Mouse (Mus musculus): Measurements from ENCODE around the gene Nup62. TPM values are rescaled to one million over a fixed set of nuclear protein-coding genes. Genes with fewer than 3 reads are reported as not detected.

Gene Nup62
- polyA plus RNA-seq, 1 experiment, result 102 TPM

DNA sequence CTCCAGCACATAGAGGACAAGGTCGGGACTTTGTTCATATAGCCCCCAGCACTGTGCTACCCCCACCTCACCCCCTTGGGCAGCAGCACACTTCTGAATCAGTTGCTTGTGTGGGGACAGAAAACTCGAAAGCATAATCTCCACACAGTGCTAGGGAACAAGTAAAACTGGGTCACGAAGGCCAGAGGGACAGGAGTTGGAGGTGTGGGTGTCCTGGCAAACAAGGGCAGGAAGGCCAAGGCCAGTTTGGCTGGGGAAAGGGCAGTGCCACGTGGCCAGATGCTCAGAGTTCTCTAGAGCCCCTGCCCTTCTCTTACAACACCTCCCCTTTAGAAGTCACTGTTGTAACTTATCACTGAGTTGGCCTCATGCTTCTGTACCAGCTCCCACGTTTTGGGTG, 4.0 kb downstream of the Nup62 start:
- peaks cover 32% of the 10 kb centered on the region for H3K36me3 ChIP-seq (ENCODE audit: control insufficient read depth, insufficient read depth)
- TF ChIP-seq MYOG (IDR thresholded peaks at IDR 0.05; ENCODE audit: control insufficient read depth, extremely low read depth, insufficient read length) (no peak), USF1 (IDR thresholded peaks at IDR 0.05; ENCODE audit: low read depth) (peak; percentile 4), FOSL1 (IDR thresholded peaks at IDR 0.05; ENCODE audit: insufficient read depth, low read length, poor library complexity, severe bottlenecking) (no peak)
- no peaks in the 10 kb centered on the region for H3K27me3 ChIP-seq (ENCODE audit: control insufficient read depth, insufficient read depth, insufficient read length)
- H3K79me2 ChIP-seq (ENCODE audit: control insufficient read depth, insufficient read depth), result peaks cover 90% of the 10 kb centered on the region
- H3K4me3 ChIP-seq (ENCODE audit: insufficient read depth, poor library complexity, severe bottlenecking), result no peak overlapping the region
- H3ac ChIP-seq (ENCODE audit: control insufficient read depth, insufficient read length, low read depth), result no peak overlapping the region
- peaks cover 81% of the 10 kb centered on the region for H3K79me3 ChIP-seq (ENCODE audit: low read depth)

- peaks cover 88% of the 10 kb centered on the region for H3K79me3 ChIP-seq (ENCODE audit: low read depth)
- no peak for TF ChIP-seq MYOG (IDR thresholded peaks at IDR 0.05; ENCODE audit: control insufficient read depth, extremely low read depth, insufficient read length)
- TF ChIP-seq CEBPB (IDR thresholded peaks at IDR 0.05; ENCODE audit: low read depth), result no peak
- no peak for TF ChIP-seq CTCF (IDR thresholded peaks at IDR 0.05; ENCODE audit: control insufficient read depth, insufficient read depth, insufficient read length)
- no peak for TF ChIP-seq USF1 (IDR thresholded peaks at IDR 0.05; ENCODE audit: low read depth)
- TF ChIP-seq FOSL1 (IDR thresholded peaks at IDR 0.05; ENCODE audit: insufficient read depth, low read length, poor library complexity, severe bottlenecking), result no peak
- H3K79me2 ChIP-seq (ENCODE audit: control insufficient read depth, insufficient read depth), result peaks cover 92% of the 10 kb centered on the region
- H3K4me3 ChIP-seq (ENCODE audit: insufficient read depth, poor library complexity, severe bottlenecking), result no peak overlapping the region
- H3K27me3 ChIP-seq (ENCODE audit: control insufficient read depth, insufficient read depth, insufficient read length), result no peaks in the 10 kb centered on the region
- H3ac ChIP-seq (ENCODE audit: control insufficient read depth, insufficient read length, low read depth), result no peak overlapping the region
- peaks cover 37% of the 10 kb centered on the region for H3K36me3 ChIP-seq (ENCODE audit: control insufficient read depth, insufficient read depth)
Measured at GRCm38 (mm10) chr7:44820525-44820924, 4.6 kb downstream of the Nup62 start.

DNA sequence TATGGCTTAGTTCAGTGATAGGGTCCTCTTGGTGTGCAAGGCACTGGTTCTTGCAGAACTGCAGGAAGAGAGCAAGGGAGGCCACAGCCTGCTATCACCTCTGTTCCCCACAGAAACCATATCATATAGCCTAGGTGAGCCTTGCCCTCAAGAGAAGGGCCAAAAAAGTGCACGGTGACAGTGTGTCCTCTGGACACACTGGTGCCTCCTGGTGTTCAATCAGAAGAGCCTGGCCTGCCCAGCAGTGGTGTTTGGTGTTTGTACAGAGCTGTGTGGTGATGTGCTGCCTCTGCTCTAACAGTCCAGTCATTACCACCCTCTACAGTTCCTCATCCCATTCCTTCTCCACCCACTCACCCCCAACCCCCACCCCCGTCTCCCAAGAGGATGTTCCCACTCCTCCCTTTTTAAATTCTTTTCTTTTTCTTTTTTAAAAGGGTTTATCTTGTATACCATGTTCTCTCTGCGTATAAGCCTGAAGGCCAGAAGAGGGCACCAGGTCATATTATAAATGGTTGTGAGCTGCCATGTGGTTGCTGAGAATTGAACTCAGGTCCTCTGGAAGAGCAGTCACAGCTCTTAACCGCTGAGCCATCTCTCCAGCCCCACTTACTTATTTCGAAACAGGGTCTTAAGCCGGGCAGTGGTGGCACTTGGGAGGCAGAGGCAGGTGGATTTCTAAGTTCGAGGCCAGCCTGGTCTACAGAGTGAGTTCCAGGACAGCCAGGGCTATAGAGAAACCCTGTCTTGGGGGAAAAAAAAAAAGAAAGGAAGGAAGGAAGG, 6.0 kb downstream of the Nup62 start:
- Histone ChIP-seq H3K4me3 (ENCODE audit: insufficient read depth, poor library complexity, severe bottlenecking) (no peak overlapping the region), H3ac (ENCODE audit: control insufficient read depth, insufficient read length, low read depth) (no peak overlapping the region), H3K27me3 (ENCODE audit: control insufficient read depth, insufficient read depth, insufficient read length) (no peaks in the 10 kb centered on the region), H3K36me3 (ENCODE audit: control insufficient read depth, insufficient read depth) (peaks cover 39% of the 10 kb centered on the region), H3K79me2 (ENCODE audit: control insufficient read depth, insufficient read depth) (peaks cover 100% of the 10 kb centered on the region), H3K79me3 (ENCODE audit: low read depth) (peaks cover 96% of the 10 kb centered on the region)
- TF ChIP-seq MAX (IDR thresholded peaks at IDR 0.05) (no peak), CTCF (IDR thresholded peaks at IDR 0.05; ENCODE audit: control insufficient read depth, insufficient read depth, insufficient read length) (no peak), CEBPB (IDR thresholded peaks at IDR 0.05; ENCODE audit: low read depth) (no peak), FOSL1 (IDR thresholded peaks at IDR 0.05; ENCODE audit: insufficient read depth, low read length, poor library complexity, severe bottlenecking) (no peak), MYOD1 (IDR thresholded peaks at IDR 0.05; ENCODE audit: control insufficient read depth, insufficient read length, low read depth) (no peak), USF1 (IDR thresholded peaks at IDR 0.05; ENCODE audit: low read depth) (no peak), MYOG (IDR thresholded peaks at IDR 0.05; ENCODE audit: control insufficient read depth, extremely low read depth, insufficient read length) (no peak)

DNA sequence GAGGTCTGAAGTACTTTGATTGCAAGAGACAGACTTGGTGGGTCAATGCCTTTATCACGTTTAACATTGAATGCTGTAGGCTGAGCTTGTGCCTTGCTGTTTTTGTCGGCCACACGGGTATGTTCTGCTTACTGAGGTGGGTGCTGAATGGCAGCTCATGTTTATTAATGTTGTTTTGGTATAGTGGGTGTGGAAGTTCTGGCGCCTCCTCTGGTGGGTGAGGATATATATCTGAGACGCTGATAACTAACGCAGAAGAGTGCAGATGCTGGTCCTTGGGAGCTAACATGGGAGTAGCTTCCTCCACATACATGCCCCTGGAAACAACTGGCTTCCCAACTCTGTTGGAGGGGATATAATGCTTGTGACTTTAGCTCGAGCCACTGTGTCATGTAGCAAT, 7.5 kb downstream of the Nup62 start:
- Histone ChIP-seq H3K4me3 (ENCODE audit: insufficient read depth, poor library complexity, severe bottlenecking) (no peak overlapping the region), H3ac (ENCODE audit: control insufficient read depth, insufficient read length, low read depth) (no peak overlapping the region), H3K79me2 (ENCODE audit: control insufficient read depth, insufficient read depth) (peaks cover 100% of the 10 kb centered on the region), H3K27me3 (ENCODE audit: control insufficient read depth, insufficient read depth, insufficient read length) (no peaks in the 10 kb centered on the region), H3K36me3 (ENCODE audit: control insufficient read depth, insufficient read depth) (peaks cover 43% of the 10 kb centered on the region), H3K79me3 (ENCODE audit: low read depth) (peaks cover 96% of the 10 kb centered on the region)
- TF ChIP-seq CTCF (IDR thresholded peaks at IDR 0.05; ENCODE audit: control insufficient read depth, insufficient read depth, insufficient read length) (no peak), USF1 (IDR thresholded peaks at IDR 0.05; ENCODE audit: low read depth) (no peak), MYOD1 (IDR thresholded peaks at IDR 0.05; ENCODE audit: control insufficient read depth, insufficient read length, low read depth) (no peak)

DNA sequence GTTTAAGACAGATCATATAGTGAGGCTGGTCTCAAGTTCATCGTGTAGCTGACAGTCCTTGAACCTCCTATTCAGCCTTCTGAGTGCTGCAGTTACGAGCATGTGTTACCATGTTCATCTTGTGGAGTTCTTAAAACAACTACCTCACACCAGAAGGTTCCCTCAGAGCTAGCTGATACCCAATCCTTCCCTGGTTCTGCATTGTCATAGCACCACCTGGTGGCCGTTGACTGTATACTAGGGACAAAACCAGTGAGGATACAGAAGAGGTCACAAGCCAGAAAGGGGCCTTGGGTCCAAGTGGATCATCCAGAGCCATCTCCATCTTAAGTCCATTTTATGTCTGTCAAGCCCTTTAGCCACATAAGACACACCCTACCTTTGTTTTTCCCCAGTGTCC, 9.0 kb downstream of the Nup62 start:
- Histone ChIP-seq H3K36me3 (ENCODE audit: control insufficient read depth, insufficient read depth) (peaks cover 36% of the 10 kb centered on the region), H3K27me3 (ENCODE audit: control insufficient read depth, insufficient read depth, insufficient read length) (no peaks in the 10 kb centered on the region), H3K79me2 (ENCODE audit: control insufficient read depth, insufficient read depth) (peaks cover 100% of the 10 kb centered on the region), H3K4me3 (ENCODE audit: insufficient read depth, poor library complexity, severe bottlenecking) (no peak overlapping the region), H3ac (ENCODE audit: control insufficient read depth, insufficient read length, low read depth) (no peak overlapping the region), H3K79me3 (ENCODE audit: low read depth) (peaks cover 91% of the 10 kb centered on the region)
- no peak for TF ChIP-seq USF1 (IDR thresholded peaks at IDR 0.05; ENCODE audit: low read depth)
- no peak for TF ChIP-seq CEBPB (IDR thresholded peaks at IDR 0.05; ENCODE audit: low read depth)
- TF ChIP-seq CTCF (IDR thresholded peaks at IDR 0.05; ENCODE audit: control insufficient read depth, insufficient read depth, insufficient read length), result peak; percentile 22
- TF ChIP-seq FOSL1 (IDR thresholded peaks at IDR 0.05; ENCODE audit: insufficient read depth, low read length, poor library complexity, severe bottlenecking), result no peak
- no peak for TF ChIP-seq MYOG (IDR thresholded peaks at IDR 0.05; ENCODE audit: control insufficient read depth, extremely low read depth, insufficient read length)

DNA sequence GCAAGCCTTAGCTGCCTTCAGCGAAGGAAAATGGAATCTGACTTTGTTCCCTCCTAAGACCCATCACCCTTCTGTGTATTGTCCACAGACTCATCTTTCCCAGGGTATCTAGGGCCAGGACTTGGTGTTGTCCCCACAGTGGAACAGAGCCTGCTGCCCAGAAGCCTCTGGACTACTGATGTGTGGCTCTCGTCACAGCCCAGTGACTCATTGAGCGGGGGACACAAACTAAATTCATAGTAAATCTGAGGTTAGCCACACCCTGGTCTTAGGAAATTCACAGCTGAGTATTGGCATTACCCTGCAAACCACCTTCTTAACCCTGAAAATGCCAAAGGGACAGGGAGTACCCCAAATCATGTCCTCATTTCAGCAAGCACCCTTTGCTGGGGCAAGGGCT, 10.9 kb downstream of the Nup62 start:
- Histone ChIP-seq H3K4me3 (ENCODE audit: insufficient read depth, poor library complexity, severe bottlenecking) (no peak overlapping the region), H3K27me3 (ENCODE audit: control insufficient read depth, insufficient read depth, insufficient read length) (no peaks in the 10 kb centered on the region), H3K79me2 (ENCODE audit: control insufficient read depth, insufficient read depth) (peaks cover 94% of the 10 kb centered on the region), H3K36me3 (ENCODE audit: control insufficient read depth, insufficient read depth) (peaks cover 45% of the 10 kb centered on the region), H3K79me3 (ENCODE audit: low read depth) (peaks cover 82% of the 10 kb centered on the region), H3ac (ENCODE audit: control insufficient read depth, insufficient read length, low read depth) (no peak overlapping the region)
- TF ChIP-seq CTCF (IDR thresholded peaks at IDR 0.05; ENCODE audit: control insufficient read depth, insufficient read depth, insufficient read length) (no peak), CEBPB (IDR thresholded peaks at IDR 0.05; ENCODE audit: low read depth) (peak; percentile 12)
